Mouse (Mus musculus): ENCODE measurements around the gene Fer. TPM values are rescaled to one million over a fixed set of nuclear protein-coding genes. Genes with fewer than 3 reads are reported as not detected.

Fer gene
- polyA plus RNA-seq, 1 experiment from 2014 or later: 27.3 TPM

DNA sequence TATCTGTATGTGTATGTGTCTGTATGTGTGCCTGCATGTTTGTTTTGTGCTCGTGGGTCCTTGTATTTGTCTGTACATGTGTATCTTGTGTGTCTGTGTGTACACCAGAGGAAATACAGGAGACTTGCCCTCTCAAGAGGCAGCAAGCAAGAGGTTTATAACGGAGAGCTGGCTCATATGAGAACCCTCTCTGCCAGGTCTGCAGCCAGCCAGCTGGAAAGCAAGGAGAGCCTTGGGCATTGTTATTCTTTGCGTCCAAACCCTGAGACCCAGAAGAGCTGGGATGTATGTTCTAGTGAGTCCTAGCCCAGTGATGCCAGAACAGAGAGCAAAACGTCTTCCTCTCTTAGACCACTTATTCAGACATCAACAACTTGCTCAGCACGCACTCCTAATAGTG lies 317.7 kb downstream of the Fer start:
- no peaks in the 10 kb centered on the region for H3K4me1 ChIP-seq
- no peaks in the 10 kb centered on the region for H3K36me3 ChIP-seq
- H3K27me3 ChIP-seq (replicated peaks): no peaks in the 10 kb centered on the region
- H3K27ac ChIP-seq: no peak overlapping the region
- H3K9ac ChIP-seq: no peak overlapping the region
- H3K9me3 ChIP-seq: no peaks in the 10 kb centered on the region
- no peak for ATAC-seq (ENCODE audit: insufficient read depth, low FRiP score, low read depth)
- no peak overlapping the region for H3K4me3 ChIP-seq (replicated peaks)
- H3K4me2 ChIP-seq: no peak overlapping the region
- WGBS: 70% methylated on average over 5 of the region's 5 CpGs

DNA sequence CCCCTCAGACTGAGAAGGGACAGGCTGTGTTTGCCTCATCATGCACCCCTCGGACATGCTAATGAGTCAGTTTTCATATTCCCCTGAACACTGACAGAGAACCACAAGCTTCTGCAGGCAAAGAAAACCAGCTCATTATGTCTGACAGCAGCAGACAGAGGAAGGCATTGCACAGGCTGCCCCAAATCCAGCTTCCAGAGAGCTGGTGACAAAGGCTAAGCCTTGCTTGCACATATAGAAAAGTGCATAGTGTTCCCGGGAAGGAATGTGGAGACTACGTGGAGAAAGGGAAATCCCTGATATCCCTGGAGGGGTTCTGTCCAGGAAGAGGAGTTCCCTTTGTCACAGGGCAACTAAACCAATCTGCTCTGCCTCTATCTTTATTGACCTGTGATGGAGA lies 318.4 kb downstream of the Fer start:
- 64% methylated on average over 3 of the region's 3 CpGs for WGBS
- H3K9me3 ChIP-seq: no peaks in the 10 kb centered on the region

DNA sequence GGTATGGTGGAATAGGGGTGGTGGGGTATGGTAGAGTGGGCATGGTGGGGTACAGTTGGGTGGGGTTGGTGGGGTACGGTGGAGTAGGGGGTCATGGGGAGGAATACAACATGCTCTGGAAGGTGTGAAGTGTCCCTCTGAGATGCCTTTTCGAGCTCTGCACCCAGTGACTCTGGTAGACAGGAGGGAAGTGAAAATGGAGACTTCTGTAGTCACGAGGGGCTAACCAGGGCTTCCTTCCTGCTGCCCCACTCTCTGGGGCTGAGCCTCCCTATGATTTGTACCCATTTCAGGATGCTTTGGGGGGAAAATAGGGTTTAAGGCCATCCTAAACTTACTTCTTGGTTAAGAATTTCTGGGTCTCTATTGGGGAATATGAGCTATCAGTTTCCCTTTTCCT lies 319.7 kb downstream of the Fer start:
- H3K36me3 ChIP-seq: no peaks in the 10 kb centered on the region
- WGBS: 84% methylated on average over 3 of the region's 3 CpGs
- no peaks in the 10 kb centered on the region for H3K27me3 ChIP-seq (replicated peaks)
- no peak overlapping the region for H3K9ac ChIP-seq
- no peak for ATAC-seq (ENCODE audit: insufficient read depth, low FRiP score, low read depth)
- H3K4me1 ChIP-seq: no peaks in the 10 kb centered on the region
- no peak overlapping the region for H3K27ac ChIP-seq
- H3K9me3 ChIP-seq: no peaks in the 10 kb centered on the region
- H3K4me2 ChIP-seq: no peak overlapping the region
- no peak overlapping the region for H3K4me3 ChIP-seq (replicated peaks)

More for the DNA sequence above, 318.4 kb downstream of the Fer start:
- no peak for ATAC-seq (ENCODE audit: insufficient read depth, low FRiP score, low read depth)
- Histone ChIP-seq H3K36me3 (no peaks in the 10 kb centered on the region), H3K4me2 (no peak overlapping the region), H3K4me3 (replicated peaks) (no peak overlapping the region), H3K4me1 (no peaks in the 10 kb centered on the region), H3K27me3 (replicated peaks) (no peaks in the 10 kb centered on the region), H3K27ac (no peak overlapping the region), H3K9ac (no peak overlapping the region)

DNA sequence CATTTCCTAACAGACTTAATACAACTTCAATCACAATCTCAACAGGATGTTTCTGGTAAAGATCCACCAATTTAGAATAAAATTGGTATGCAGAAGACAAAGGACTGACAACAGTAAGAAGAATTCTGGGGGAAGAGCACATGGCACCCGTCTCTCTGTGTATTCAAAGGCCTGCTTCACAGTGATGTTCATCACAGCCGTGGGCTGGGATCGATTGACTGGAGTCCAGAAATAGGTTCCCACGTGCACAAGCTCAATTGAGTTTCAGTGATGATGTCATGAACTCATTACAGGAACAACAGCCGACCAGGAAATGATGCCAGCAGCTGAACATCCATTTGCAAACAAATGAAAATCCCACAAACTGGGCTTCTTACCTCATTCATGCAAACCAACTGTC lies 320.3 kb downstream of the Fer start:
- ATAC-seq (ENCODE audit: insufficient read depth, low FRiP score, low read depth): no peak
- 54% methylated on average over 5 of the region's 5 CpGs for WGBS
- H3K9ac ChIP-seq: no peak overlapping the region

More for the DNA sequence above, 320.3 kb downstream of the Fer start:
- Histone ChIP-seq H3K36me3 (no peaks in the 10 kb centered on the region), H3K27ac (no peak overlapping the region), H3K4me2 (no peak overlapping the region), H3K4me1 (no peaks in the 10 kb centered on the region), H3K4me3 (replicated peaks) (no peak overlapping the region), H3K27me3 (replicated peaks) (no peaks in the 10 kb centered on the region), H3K9me3 (no peaks in the 10 kb centered on the region)

Other genes with a start within 250 kb of the Fer start
- gene A930002H24Rik, start 729 bp downstream of the Fer start, polyA plus RNA-seq (2015; fragmentation: Nextera tagmentation; extraction: Ambion mirVana): 2.2 and 3.3 TPM in 2 replicates

Data from stomach, embryonic 15.5 days (tissue).